Mouse (Mus musculus) testis, postnatal 14 days (tissue): Measurements from ENCODE around the gene Vwa2.

Experiments used
- DNase-seq: peaks from one replicate; pipeline ENCODE4 v3.0.0; 2021; ENCODE audit warnings: low spot score

Gene Vwa2

GRCm38 (mm10) chr19:56949868-56950267 lies 75.8 kb downstream of the Vwa2 start:
- no peak for DNase-seq

DNA sequence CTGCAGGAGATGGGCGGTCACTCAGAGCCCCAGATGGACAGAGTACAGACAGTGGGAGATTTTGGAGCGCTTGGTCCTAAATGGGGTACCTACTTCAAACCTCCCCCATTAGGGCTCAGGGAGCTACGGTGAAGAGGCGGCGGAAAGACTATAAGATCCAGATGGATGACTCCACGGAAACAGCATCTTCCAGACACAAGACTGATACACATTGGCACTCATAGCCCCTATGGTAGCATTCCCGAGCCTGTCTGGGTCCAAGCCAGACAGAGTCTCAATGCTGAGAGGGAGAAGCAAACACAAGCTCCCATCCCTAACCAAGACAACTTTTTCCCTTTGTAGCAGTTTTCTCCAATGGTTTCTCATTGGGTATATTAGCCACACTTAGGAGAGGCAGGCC lies 76.8 kb downstream of the Vwa2 start:
- DNase-seq = no peak

DNA sequence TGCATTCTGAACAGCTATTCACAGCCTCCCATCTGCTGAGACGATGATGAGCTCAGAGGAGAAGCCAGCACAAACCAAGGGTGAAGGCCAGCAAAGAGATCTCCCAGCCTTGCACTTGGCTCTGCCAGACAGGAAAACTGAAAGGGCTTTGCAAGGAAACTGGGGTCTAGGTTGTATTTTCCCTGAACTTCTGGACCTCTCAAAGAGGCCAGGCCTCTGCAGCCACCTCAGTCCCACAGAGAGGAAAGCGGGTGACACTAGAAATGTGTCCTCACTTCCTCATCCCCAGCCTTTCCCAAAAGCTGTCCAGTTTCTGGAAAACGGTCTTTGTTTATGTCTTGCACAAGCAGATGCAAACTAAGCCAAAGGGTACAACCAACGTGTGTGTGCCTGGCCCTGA lies 79.8 kb downstream of the Vwa2 start:
- no peak for DNase-seq

- DNase-seq = no peak
These were observed 80.8 kb downstream of the Vwa2 start for GRCm38 (mm10) chr19:56954857-56955256.

GRCm38 (mm10) chr19:56955568-56956513 lies 81.8 kb downstream of the Vwa2 start:
- DNase-seq = no peak

- no peak for DNase-seq
These were observed 84.0 kb downstream of the Vwa2 start for GRCm38 (mm10) chr19:56958011-56958410.

GRCm38 (mm10) chr19:56958582-56959021 lies 84.6 kb downstream of the Vwa2 start:
- peak; percentile 25 for DNase-seq

DNA sequence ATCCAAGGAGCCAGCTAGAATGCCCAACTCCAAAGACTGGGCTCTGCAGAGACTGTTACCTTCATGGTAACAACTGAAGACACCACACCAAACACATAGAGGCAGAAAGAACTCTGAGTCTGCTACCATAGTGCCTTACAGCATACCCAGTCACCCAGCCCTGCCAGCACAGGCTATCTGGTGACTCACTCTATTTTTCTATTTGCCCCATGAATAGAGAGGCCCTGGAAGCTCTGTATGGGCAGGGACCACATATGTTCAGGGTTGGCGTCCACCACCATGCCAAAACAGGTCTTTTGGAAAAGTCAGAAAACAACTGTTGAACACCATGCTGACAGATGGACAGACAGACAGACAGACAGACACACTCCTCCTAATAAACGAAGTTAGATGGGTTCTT lies 85.0 kb downstream of the Vwa2 start:
- no peak for DNase-seq

DNA sequence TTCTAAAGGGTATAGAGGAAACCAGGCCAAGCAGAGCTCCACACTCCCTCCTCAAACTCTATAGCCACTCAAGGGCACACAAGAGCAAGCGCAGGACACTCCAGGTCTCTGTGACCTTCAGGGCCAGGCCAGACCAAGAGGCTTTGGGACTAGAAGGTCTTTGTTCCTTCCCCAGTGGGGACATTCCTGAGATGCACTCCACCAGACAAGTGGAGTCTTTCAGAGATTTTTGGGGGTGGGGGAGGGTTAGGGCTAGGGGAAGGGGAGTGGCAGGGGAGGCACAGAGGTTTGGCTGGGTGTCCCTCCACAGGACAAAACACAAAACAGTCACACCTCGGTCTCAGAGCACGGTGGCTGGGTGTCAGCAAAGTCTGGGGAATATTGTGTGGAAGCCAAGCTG lies 85.6 kb downstream of the Vwa2 start:
- DNase-seq = no peak
